Mouse (Mus musculus) retina, postnatal 7 days (tissue): ENCODE measurements around the gene Olfr77.

Experiments used
- DNase-seq: peaks from one replicate; pipeline ENCODE4 v3.0.0-alpha.2; 2012; ENCODE audit warnings: low read depth, low spot score

The Olfr77 gene

DNA sequence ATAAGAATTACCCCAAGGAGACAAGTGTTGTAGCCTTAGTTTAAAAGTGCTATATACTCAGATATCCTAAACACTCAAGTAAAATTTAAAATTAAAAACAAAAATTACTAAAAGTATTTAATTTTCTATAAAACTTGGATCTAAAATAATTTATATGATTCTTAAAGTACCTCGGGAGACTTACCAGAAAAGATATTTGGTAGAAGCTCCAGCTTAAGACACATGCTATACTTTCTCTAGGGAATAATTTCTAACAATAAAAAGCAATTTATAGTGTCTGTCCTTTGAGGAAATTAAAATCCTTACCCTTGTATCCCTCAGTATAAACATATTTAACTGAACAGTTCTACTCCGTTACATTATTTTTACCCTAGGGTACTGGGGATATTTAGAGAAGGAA is at the start of gene Olfr77:
TSS of gene Olfr77 (plus strand) at position 301 of the 400 bp plus-strand sequence.
- no peak for DNase-seq

DNA sequence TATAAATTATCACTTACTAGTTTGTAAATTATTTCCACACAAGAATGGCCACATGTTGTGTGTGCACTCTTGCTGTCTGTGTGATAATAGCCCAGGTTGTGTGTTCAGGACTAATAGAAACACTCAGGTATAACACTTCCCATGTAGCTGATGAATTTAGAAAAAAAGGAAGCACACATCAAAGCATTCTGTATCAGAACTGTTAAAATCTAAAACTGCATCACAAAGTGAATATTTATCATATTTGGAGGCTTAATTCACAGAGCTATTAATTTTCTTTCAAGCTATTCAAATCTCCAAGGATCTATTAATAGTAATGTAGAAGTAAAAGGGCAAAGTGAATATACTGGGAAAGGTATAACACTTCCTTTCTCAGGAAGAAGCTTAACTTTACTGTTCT is 28.8 kb upstream of the Olfr77 start, which contains the start of gene Olfr862:
TSS of gene Olfr862 (minus strand) at position 101 of the 400 bp plus-strand sequence.
- no peak for DNase-seq

- no peak for DNase-seq
Measured at GRCm38 (mm10) chr9:19911170-19911569, 5.5 kb upstream of the Olfr77 start.
